Mouse (Mus musculus) spleen, adult 2 months (tissue): ENCODE measurements around the gene Rere. TPM values are rescaled to one million over a fixed set of nuclear protein-coding genes. Genes with fewer than 3 reads are reported as not detected.

Source experiments
- DNase-seq, 2 experiments: peaks; one replicate each; pipeline versions ENCODE4 v3.0.0 to v3.0.0-alpha.2; 2012 to 2021; ENCODE audit warnings: low spot score in 2 of 2, low read depth in 1 of 2
- H3K27ac ChIP-seq: fragments of 200-500 bp; 2 replicates; pipeline ENCODE4 v1.5.1; 2012; ENCODE audit warnings: low read length, inconsistent platforms; ENCODE audit not compliant: insufficient read depth
- H3K27me3 ChIP-seq: fragments of 200-500 bp; 2 replicates; pipeline ENCODE4 v1.6.1; 2012; ENCODE audit warnings: mild to moderate bottlenecking, moderate library complexity, low read length, inconsistent platforms; ENCODE audit not compliant: control insufficient read depth, insufficient read depth
- H3K36me3 ChIP-seq: fragments of 200-500 bp; 2 replicates; pipeline ENCODE4 v1.6.1; 2012; ENCODE audit warnings: mild to moderate bottlenecking, low read length, inconsistent platforms; ENCODE audit not compliant: control insufficient read depth, insufficient read depth
- H3K4me1 ChIP-seq: fragments of 200-500 bp; 2 replicates; pipeline ENCODE4 v1.6.1; 2011; ENCODE audit warnings: inconsistent platforms; ENCODE audit not compliant: control insufficient read depth, insufficient read depth, insufficient read length
- H3K4me3 ChIP-seq: fragments of 200-500 bp; 2 replicates; pipeline ENCODE4 v1.5.1; 2011; ENCODE audit warnings: mild to moderate bottlenecking, inconsistent platforms; ENCODE audit not compliant: insufficient read depth, insufficient read length; ENCODE audit errors: extremely low read depth
- CTCF ChIP-seq: fragments of 200-500 bp; IDR thresholded peaks from 2 replicates; pipeline ENCODE4 v1.5.1; 2011; ENCODE audit warnings: mild to moderate bottlenecking, inconsistent platforms; ENCODE audit not compliant: insufficient read depth, insufficient read length, insufficient replicate concordance; ENCODE audit errors: extremely low read depth
- POLR2A ChIP-seq: fragments of 200-500 bp; IDR thresholded peaks from 2 replicates; pipeline ENCODE4 v1.6.1; 2011; ENCODE audit warnings: low read depth, low read length, inconsistent platforms
- WGBS: fragments of 180-500 bp; shearing (Covaris S2); methylation state at CpG from one replicate; pipeline ENCODE4 v1.1.7; 2018; 5-methylcytosine and 5-hydroxymethylcytosine counted together
- polyA plus RNA-seq: library from polyadenylated mRNA; depleted of rRNA; stranded (reverse); fragments of >200 nt; gene quantifications from 2 replicates; pipeline ENCODE4 v1.2.3, GENCODE M21; 2012

The Rere gene
- polyA plus RNA-seq, 1 experiment = 66.2 TPM

- no peak for TF ChIP-seq CTCF
- TF ChIP-seq POLR2A = no peak
- Histone ChIP-seq H3K4me1 (peaks cover 3% of the 10 kb centered on the region; the same call in 1 of the 2 replicates), H3K36me3 (no peaks in the 10 kb centered on the region), H3K27ac (no peak overlapping the region), H3K4me3 (no peak overlapping the region), H3K27me3 (no peaks in the 10 kb centered on the region)
- DNase-seq = no peak
- WGBS = 29% methylated on average over 7 of the region's 7 CpGs
Observed at GRCm38 (mm10) chr4:150351419-150352075, 70.1 kb downstream of the Rere start.

GRCm38 (mm10) chr4:150352736-150353135, 71.3 kb downstream of the Rere start:
- WGBS = 84% methylated on average over 2 of the region's 2 CpGs
- DNase-seq = no peak
- no peaks in the 10 kb centered on the region for H3K27me3 ChIP-seq
- peaks cover 3% of the 10 kb centered on the region; the same call in 1 of the 2 replicates for H3K4me1 ChIP-seq
- no peak overlapping the region for H3K4me3 ChIP-seq
- TF ChIP-seq POLR2A = no peak
- no peak for TF ChIP-seq CTCF
- no peak overlapping the region for H3K27ac ChIP-seq
- H3K36me3 ChIP-seq = no peaks in the 10 kb centered on the region

DNA sequence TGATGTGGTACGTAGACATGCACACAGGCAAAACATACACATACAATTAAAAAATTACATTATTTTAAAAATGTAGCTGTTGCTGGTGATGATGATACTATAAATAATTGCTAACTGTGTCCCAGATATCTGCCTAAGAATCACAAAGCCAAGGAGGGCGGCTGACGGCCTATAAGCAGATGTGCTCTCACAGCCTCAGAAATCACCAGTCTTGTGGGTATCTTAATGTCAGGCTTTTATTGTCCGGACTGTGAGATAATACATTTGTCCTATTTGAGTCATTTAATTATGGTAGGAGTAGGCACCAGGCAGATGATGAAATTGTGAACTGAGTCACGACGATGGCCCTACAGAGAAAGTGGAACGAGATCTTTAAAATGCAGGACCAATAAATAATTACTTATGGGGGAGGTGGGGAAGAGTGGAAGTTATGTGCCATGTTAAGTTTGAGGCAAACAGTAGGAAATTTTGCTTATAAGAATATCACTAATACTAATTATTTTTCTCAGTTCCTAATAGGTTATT, 72.0 kb downstream of the Rere start:
- 93% methylated on average over 7 of the region's 7 CpGs for WGBS
- no peak for DNase-seq
- H3K4me1 ChIP-seq = peaks cover 3% of the 10 kb centered on the region; the same call in 1 of the 2 replicates
- no peaks in the 10 kb centered on the region for H3K27me3 ChIP-seq
- H3K27ac ChIP-seq = no peak overlapping the region
- H3K36me3 ChIP-seq = no peaks in the 10 kb centered on the region
- H3K4me3 ChIP-seq = no peak overlapping the region
- no peak for TF ChIP-seq POLR2A
- TF ChIP-seq CTCF = no peak

GRCm38 (mm10) chr4:150355801-150356200, 74.4 kb downstream of the Rere start:
- TF ChIP-seq CTCF = no peak
- TF ChIP-seq POLR2A = no peak
- no peak for DNase-seq
- Histone ChIP-seq H3K36me3 (no peaks in the 10 kb centered on the region), H3K27ac (no peak overlapping the region), H3K4me1 (peaks cover under 1% of the 10 kb centered on the region; the same call in 1 of the 2 replicates), H3K4me3 (no peak overlapping the region), H3K27me3 (no peaks in the 10 kb centered on the region)
- WGBS = 82% methylated on average over 5 of the region's 5 CpGs

- no peaks in the 10 kb centered on the region for H3K27me3 ChIP-seq
- no peak for DNase-seq
- H3K36me3 ChIP-seq = no peaks in the 10 kb centered on the region
- no peak overlapping the region for H3K27ac ChIP-seq
- 71% methylated on average over 8 of the region's 8 CpGs for WGBS
- H3K4me1 ChIP-seq = peaks cover 6% of the 10 kb centered on the region; the same call in 1 of the 2 replicates
- H3K4me3 ChIP-seq = no peak overlapping the region
- no peak for TF ChIP-seq POLR2A
- TF ChIP-seq CTCF = no peak
Observed at GRCm38 (mm10) chr4:150361986-150362691, 80.7 kb downstream of the Rere start.

- H3K27me3 ChIP-seq = no peaks in the 10 kb centered on the region
- H3K36me3 ChIP-seq = no peaks in the 10 kb centered on the region
- H3K4me1 ChIP-seq = peaks cover 6% of the 10 kb centered on the region; the same call in 1 of the 2 replicates
- H3K27ac ChIP-seq = no peak overlapping the region
- WGBS = 88% methylated on average over 5 of the region's 5 CpGs
- no peak overlapping the region for H3K4me3 ChIP-seq
- DNase-seq = no peak
- TF ChIP-seq POLR2A (no peak), CTCF (no peak)
Observed at GRCm38 (mm10) chr4:150362858-150363257, 81.4 kb downstream of the Rere start.

DNA sequence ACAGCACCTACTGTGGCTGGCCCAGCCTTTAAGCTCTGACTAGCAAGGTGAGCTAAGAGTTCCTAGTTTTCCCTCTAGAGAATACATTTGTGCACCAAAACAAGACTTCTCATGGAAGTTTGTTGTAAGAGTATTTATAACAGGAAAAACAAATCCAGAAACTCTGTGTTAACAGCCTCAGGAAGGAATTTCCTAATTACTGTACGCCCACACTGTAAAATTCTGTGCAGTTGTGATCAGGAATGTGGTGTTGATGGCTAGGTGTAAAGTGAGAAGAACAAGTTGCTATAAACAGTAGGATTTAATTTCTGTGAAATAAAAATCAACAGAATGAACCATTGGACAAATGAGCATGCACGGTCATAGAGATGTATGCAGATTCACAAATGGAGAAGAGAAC, 83.3 kb downstream of the Rere start:
- Histone ChIP-seq H3K4me1 (peaks cover 6% of the 10 kb centered on the region; the same call in 1 of the 2 replicates), H3K27ac (no peak overlapping the region), H3K27me3 (no peaks in the 10 kb centered on the region), H3K4me3 (no peak overlapping the region), H3K36me3 (no peaks in the 10 kb centered on the region)
- DNase-seq = no peak
- TF ChIP-seq POLR2A (no peak), CTCF (no peak)
- WGBS = 89% methylated on average over 2 of the region's 2 CpGs
